Mouse (Mus musculus): Measurements from ENCODE around the gene Fthl17c. TPM values are rescaled to one million over a fixed set of nuclear protein-coding genes. Genes with fewer than 3 reads are reported as not detected.
"Not testable (repeated sequence)": the region's sequence is repeated elsewhere in the genome, so short reads cannot be mapped to it uniquely, and the experiment has no call there.

Gene Fthl17c
- not detected in 2 replicates for total RNA-seq (2015)
- total RNA-seq (2017): not detected in 2 replicates

DNA sequence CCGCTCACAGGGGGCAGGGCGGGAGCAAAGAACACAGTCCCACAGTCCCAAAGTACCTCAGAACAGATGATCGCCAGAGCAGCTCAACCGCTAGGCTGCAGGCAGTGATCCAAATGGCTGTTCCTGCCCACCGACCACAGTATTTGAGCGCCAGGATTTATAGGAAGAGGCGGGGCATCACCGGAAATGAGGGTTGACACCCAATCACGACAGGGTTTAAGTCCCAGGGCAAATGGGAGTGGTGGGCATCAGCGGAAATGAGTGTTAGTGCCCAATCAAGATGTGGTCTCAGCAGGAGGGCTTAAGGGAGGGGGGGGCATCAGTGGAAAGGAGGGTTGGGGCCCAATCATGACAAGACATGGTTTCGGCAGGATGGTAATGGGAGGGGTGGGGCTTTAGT is at the start of gene Fthl17c:
Gene Fthl17c, minus strand, starts transcription at position 101 of the 400 bp plus-strand sequence.
- ATAC-seq (ENCODE audit: poor library complexity, severe bottlenecking): not testable (repeated sequence)

DNA sequence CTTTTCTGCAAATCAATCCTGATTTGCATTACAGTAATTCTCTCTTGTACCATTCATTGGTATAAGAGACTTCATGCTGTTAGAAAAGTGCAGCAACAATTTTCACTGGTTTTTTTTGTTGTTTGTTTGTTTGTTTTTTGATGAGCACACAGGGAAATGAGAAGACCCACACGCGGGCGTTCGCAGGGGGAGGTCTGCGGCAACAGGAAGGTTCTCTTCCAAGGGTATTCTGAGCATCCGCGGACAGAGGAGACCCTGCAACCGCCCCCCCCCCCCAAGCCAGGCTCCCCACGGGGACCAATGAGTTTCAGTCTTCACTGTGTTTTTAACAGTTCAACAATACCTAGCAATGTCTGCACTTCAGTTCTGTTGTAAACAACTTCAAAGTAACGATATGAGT is 43.1 kb upstream of the Fthl17c start:
- ATAC-seq (ENCODE audit: poor library complexity, severe bottlenecking): no peak

DNA sequence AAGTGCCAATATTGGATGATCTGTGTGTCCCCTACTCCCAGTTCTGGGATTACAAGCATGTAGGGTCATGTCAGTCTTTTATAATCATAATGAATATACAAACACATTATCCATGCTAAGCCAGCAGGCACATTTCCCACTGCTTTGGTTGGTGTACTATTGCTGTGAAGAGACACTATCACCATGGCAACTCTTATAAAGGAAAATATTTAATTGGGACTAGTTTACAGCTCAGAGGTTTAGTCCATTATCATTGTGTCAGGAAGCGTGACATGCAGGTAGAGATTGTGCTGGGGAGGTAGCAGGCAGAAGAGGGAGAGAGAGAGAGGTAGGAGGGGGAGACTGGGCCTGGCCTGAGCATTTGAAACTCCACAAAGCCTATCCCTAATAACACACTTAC is 39.7 kb upstream of the Fthl17c start:
- ATAC-seq (ENCODE audit: poor library complexity, severe bottlenecking): no peak

DNA sequence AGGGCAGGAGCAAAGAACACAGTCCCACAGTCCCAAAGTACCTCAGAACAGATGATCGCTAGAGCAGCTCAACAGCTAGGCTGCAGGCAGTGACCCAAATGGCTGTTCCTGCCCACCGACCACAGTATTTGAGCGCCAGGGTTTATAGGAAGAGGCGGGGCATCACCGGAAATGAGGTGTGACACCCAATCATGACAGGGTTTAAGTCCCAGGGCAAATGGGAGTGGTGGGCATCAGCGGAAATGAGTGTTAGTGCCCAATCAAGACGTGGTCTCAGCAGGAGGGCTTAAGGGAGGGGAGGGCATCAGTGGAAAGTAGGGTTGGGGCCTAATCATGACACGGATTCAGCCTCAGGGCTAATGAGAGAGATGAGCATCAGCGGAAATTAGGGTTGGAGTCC is 10.3 kb upstream of the Fthl17c start, which contains the start of gene Fthl17d:
Gene Fthl17d, minus strand, starts transcription at position 101 of the 400 bp plus-strand sequence.
- ATAC-seq (ENCODE audit: poor library complexity, severe bottlenecking): not testable (repeated sequence)

DNA sequence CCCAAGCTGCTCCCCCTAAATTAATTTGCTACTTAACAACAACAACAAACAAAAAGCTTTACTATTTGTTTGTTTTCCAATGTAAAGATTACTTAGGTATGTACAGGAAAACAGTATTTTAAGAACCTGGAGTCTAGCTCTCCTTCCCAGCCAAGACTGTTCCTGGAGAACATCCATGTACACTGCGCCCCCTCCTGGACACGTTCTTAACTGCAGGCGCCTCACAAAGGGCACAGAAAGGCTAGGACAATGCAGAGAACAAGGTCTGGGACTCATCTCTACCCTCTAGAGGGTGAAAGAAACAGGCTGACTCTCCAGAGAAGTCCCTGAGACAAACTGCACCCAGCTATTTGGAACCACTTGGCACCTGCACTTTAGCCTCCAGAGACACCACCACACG is 11.7 kb downstream of the Fthl17c start:
- ATAC-seq (ENCODE audit: poor library complexity, severe bottlenecking): not testable (repeated sequence)

DNA sequence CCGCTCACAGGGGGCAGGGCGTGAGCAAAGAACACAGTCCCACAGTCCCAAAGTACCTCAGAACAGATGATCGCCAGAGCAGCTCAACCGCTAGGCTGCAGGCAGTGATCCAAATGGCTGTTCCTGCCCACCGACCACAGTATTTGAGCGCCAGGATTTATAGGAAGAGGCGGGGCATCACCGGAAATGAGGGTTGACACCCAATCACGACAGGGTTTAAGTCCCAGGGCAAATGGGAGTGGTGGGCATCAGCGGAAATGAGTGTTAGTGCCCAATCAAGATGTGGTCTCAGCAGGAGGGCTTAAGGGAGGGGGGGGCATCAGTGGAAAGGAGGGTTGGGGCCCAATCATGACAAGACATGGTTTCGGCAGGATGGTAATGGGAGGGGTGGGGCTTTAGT is 13.5 kb downstream of the Fthl17c start, which contains the start of gene Fthl17b:
Gene Fthl17b, minus strand, starts transcription at position 101 of the 400 bp plus-strand sequence.
- not testable (repeated sequence) for ATAC-seq (ENCODE audit: poor library complexity, severe bottlenecking)

DNA sequence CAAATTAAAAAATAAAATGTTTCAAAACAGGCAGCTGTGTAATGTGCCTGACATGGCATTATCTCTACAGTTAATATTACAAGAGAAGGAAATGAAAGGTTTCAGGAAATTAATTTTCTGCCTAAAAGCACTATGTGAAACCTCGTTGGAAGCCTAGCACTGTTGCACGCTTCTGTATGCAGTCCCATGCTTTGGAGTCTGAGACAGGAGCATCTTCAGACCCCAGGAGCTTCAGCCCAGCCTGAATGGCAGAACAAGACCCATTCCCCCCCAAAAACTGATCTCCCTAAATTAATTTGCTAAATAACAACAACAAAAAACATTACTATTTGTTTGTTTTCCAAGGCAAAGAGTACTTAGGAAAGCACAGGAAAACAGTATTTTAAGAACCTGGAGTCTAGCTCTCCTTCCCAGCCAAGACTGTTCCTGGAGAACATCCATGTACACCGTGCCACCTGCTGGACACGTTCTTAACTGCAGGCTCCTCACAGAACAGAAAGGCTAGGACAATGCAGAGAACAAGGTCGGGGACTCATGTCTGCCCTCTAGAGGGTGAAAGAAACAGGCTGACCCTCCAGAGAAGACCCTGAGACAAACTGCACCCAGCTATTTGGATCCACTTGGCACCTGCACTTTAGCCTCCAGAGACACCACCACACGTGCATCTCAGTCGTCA is 28.1 kb downstream of the Fthl17c start:
- not testable (repeated sequence) for ATAC-seq (ENCODE audit: poor library complexity, severe bottlenecking)

DNA sequence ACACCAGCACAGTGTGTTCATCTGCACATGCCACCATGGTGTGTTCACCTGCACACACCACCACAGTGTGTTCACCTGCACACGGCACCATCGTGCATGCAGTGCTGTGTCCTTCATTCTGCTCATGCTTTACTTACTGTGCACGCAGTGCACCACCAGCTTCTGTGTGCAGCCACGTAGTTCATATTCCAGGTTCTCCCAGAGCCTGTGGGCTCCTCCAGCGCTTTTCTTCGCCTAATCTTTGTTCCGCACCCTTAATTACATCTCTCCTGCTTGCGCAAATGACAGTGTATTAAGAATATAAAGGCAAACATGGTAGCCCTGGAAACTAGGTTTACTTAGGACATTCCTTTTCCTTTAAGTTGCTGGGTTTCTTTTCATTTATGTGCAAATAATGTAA is 32.3 kb downstream of the Fthl17c start:
- no peak for ATAC-seq (ENCODE audit: poor library complexity, severe bottlenecking)

DNA sequence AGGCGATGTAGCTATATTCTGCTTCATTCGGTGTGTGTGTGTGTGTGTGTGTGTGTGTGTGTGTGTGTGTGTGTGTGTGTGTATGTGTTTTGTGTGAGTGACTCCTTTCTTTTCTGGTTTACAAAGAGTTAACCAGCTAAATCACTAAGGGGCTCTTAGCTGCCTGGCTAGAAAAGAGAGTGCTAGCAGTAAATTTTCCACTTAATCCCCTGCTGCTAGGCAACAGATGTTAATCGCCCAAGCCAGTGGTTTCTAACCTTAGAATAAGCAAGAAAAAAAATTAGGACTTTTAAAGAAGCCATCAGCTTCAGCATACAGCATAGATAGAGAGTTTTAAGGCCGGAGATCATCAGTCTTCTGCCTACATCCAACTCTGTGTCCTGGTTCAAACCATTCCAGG is 49.1 kb downstream of the Fthl17c start:
- ATAC-seq (ENCODE audit: poor library complexity, severe bottlenecking): no peak

Other genes with a start within 250 kb of the Fthl17c start
- gene Ssx9, start 228.1 kb downstream of the Fthl17c start, total RNA-seq (2015): not detected in 2 replicates
- gene Ssx9, start 228.1 kb downstream of the Fthl17c start, total RNA-seq (2017): not detected in 2 replicates
- not detected in 2 replicates for gene Ssxb5, start 172.9 kb downstream of the Fthl17c start, total RNA-seq (2015)
- not detected in 2 replicates for gene Ssxb5, start 172.9 kb downstream of the Fthl17c start, total RNA-seq (2017)
- gene Gm6592, start 132.6 kb downstream of the Fthl17c start, total RNA-seq (2015): not detected in 2 replicates
- gene Gm6592, start 132.6 kb downstream of the Fthl17c start, total RNA-seq (2017): not detected in 2 replicates
- not detected in 2 replicates for gene Gm5751, start 102.3 kb downstream of the Fthl17c start, total RNA-seq (2015)
- gene Gm5751, start 102.3 kb downstream of the Fthl17c start, total RNA-seq (2017): not detected in 2 replicates
- gene B630019K06Rik, start 84.2 kb downstream of the Fthl17c start, total RNA-seq (2015): 0.57 TPM in 1 of 2 replicates, not detected in the other
- not detected in 2 replicates for gene B630019K06Rik, start 84.2 kb downstream of the Fthl17c start, total RNA-seq (2017)
- not detected in 2 replicates for gene Fthl17b, start 13.6 kb downstream of the Fthl17c start, total RNA-seq (2015)
- gene Fthl17b, start 13.6 kb downstream of the Fthl17c start, total RNA-seq (2017): not detected in 2 replicates
- not detected in 2 replicates for gene Fthl17d, start 10.2 kb upstream of the Fthl17c start, total RNA-seq (2015)
- gene Fthl17d, start 10.2 kb upstream of the Fthl17c start, total RNA-seq (2017): not detected in 2 replicates
- not detected in 2 replicates for gene Fthl17e, start 56.9 kb upstream of the Fthl17c start, total RNA-seq (2015)
- gene Fthl17e, start 56.9 kb upstream of the Fthl17c start, total RNA-seq (2017): not detected in 2 replicates
- not detected in 2 replicates for gene Fthl17f, start 86.5 kb upstream of the Fthl17c start, total RNA-seq (2015)
- not detected in 2 replicates for gene Fthl17f, start 86.5 kb upstream of the Fthl17c start, total RNA-seq (2017)
- gene 4930402K13Rik, start 128.0 kb upstream of the Fthl17c start, total RNA-seq (2015): not detected in 2 replicates
- not detected in 2 replicates for gene 4930402K13Rik, start 128.0 kb upstream of the Fthl17c start, total RNA-seq (2017)
- not detected in 2 replicates for gene Lancl3, start 223.3 kb upstream of the Fthl17c start, total RNA-seq (2015)
- gene Lancl3, start 223.3 kb upstream of the Fthl17c start, total RNA-seq (2017): 0.16 TPM in 1 of 2 replicates, not detected in the other